Mouse (Mus musculus): Measurements from ENCODE around the gene Ube2f.

DNA sequence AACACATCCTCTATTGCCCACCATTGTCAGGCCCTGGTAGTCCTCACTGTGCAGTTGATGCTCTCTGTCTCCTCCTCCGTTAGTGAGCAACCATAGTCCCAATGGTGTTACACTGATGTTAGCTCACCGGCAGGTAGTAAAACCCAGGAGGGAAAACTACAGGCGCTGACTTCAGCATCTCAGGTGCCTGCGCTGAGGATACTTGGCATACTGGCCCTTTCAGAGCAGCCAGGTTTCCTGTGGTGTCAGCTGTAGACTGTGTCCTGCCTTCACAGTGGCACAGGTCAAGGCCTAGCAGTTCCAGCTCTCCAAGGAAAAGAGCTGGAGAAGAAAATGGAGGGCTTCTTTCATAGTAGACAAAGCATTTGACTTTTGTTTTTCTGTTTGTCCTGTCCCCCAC lies 26.5 kb downstream of the Ube2f start:
- no peak for TF ChIP-seq CTCF (IDR thresholded peaks at IDR 0.05; ENCODE audit: low read depth, low read length)
- TF ChIP-seq GATA1 (IDR thresholded peaks at IDR 0.05; ENCODE audit: borderline replicate concordance, low read length): no peak
- no peak for TF ChIP-seq TAL1 (conservative IDR thresholded peaks at IDR 0.05; ENCODE audit: low read depth, low read length)
- TF ChIP-seq GATA2 (IDR thresholded peaks at IDR 0.05; ENCODE audit: borderline replicate concordance, low read depth, low read length): no peak
- TF ChIP-seq POLR2AphosphoS5 (IDR thresholded peaks at IDR 0.05; ENCODE audit: insufficient replicate concordance, low read depth, low read length): no peak
